Mouse (Mus musculus): ENCODE measurements around the gene Dis3.

The Dis3 gene

DNA sequence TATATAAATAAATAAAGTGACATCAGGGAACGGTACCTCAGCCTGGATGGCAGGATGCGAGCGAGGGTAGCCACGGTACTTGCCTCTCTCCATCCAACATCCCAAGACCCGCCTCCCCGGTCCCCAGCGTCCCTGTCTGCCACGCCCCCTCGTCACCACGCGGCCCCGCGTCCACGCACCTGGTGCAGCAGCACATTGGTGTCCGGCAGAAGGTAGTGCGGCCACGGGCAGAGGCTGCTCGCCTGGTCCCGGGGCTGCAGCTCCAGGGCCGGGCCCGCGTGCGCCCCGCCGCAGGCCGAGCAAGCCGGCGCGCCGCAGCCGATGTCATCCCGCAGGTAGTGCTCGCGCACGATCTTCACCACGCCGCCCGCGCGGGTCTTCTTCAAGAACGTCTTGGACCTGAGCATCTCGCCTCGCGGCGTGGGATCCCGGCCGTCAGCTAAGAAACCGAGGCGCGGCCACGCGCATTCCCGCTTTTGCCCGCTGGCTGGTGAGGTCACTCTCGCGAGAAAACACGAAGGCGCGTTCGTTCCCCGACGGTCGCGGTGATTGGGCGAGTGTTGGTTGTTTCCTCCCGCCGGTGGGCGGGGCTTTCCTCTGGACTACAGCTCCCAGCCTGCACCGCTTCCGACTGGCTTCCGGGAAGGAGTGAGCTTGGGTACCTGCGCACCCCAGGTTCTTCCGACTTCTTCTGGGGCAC is at the start of gene Dis3, which contains the start of gene Pibf1:
Gene Dis3 (minus strand): TSS at position 504 of the 700 bp plus-strand sequence.
Gene Pibf1 (plus strand): TSS at position 158 of the 700 bp plus-strand sequence.
- H3K27me3 ChIP-seq (ENCODE audit: control insufficient read depth, insufficient read depth, low read length, poor library complexity, severe bottlenecking) = no peaks in the 10 kb centered on the region
- DNase-seq (ENCODE audit: low read depth, low spot score) = peak; percentile 99

DNA sequence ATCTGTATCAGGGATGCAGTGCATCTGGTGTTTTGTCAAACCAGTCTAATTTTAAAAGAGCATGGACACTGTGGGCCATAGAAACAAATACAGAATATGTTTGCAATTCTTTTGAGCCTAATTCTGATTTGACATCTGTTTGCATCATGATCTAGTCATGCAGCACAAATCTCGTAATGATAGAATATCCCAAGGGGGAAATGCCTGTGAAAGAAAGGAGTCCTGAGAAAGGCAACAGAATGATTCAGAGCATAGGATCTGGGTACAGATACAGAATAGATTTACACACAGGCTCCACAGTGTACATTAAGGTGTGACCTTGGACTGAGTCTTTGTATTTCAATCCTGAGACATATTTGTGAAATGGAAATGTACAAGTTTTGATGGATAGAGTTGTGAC is 47.3 kb upstream of the Dis3 start:
- DNase-seq (ENCODE audit: low read depth, low spot score) = no peak
- no peaks in the 10 kb centered on the region for H3K27me3 ChIP-seq (ENCODE audit: control insufficient read depth, insufficient read depth, low read length, poor library complexity, severe bottlenecking)
- H3K36me3 ChIP-seq (ENCODE audit: control insufficient read depth, insufficient read depth, low read length, poor library complexity, severe bottlenecking) = peaks cover 7% of the 10 kb centered on the region

More for the DNA sequence above, at the start of gene Dis3, which contains the start of gene Pibf1:
- H3K36me3 ChIP-seq (ENCODE audit: control insufficient read depth, insufficient read depth, low read length, poor library complexity, severe bottlenecking) = no peaks in the 10 kb centered on the region; the same call in 1 of the 2 replicates

DNA sequence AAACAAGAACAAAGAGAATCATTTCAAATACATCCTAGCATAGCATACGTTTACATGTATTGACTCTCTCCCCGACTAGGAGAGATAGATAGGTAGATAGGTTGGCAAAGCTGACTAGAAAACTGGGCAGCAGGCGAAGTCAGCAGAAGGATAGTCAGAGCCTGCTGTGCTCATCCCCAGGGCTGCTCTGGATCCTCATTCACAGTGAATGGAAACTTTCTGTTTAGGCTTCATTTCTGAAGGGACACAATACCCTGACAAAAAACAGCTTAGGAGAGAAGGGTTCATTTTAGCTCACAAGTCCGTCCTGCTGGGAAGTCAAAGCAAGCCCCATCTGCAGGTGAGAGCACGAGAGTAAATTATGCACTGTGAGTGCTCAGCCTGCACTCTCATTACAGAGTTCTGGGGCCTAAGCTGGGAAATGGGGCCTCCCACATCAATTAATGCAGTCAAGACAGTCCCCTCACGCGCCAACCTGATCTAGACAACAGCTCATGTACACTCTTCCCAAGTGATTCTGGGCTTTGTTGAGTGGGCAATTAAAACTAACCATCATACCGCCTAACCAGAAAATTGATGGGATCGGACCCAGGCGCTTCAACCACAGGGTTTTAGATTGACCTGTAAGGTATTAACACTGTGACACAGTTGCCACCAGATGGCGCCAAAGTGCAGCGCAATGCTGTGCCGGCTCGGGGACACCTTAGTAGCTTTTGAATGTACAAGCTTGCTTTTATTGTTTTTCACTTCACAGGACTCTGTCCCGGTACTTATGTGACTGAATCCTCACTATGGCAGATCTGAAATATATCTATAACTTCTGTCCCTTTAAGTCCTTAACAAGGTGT is 42.4 kb upstream of the Dis3 start:
- peaks cover 5% of the 10 kb centered on the region; the same call in 1 of the 2 replicates for H3K36me3 ChIP-seq (ENCODE audit: control insufficient read depth, insufficient read depth, low read length, poor library complexity, severe bottlenecking)
- peak; percentile 85 for DNase-seq (ENCODE audit: low read depth, low spot score)

DNA sequence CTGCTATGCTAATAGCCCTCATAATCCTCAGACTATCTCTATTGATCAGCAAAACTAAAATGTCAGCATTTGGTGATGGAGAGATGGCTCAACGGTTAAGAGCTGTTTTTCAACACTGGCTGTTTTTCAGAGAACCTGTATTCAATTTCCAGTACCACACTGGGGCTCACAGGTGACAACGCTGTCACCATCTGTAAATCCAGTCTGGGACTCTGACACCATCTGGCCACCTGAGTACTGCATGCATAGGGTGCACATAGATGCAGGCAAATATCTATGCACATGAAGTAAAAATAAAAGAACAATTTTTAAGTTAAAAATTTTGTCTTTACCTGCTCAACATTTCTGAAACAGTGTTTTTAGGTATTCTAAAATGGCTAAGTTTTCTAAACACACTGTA is 40.5 kb upstream of the Dis3 start:
- peaks cover 5% of the 10 kb centered on the region; the same call in 1 of the 2 replicates for H3K36me3 ChIP-seq (ENCODE audit: control insufficient read depth, insufficient read depth, low read length, poor library complexity, severe bottlenecking)
- no peak for DNase-seq (ENCODE audit: low read depth, low spot score)
- H3K27me3 ChIP-seq (ENCODE audit: control insufficient read depth, insufficient read depth, low read length, poor library complexity, severe bottlenecking) = no peaks in the 10 kb centered on the region

More for the DNA sequence above, 42.4 kb upstream of the Dis3 start:
- H3K27me3 ChIP-seq (ENCODE audit: control insufficient read depth, insufficient read depth, low read length, poor library complexity, severe bottlenecking) = no peaks in the 10 kb centered on the region

DNA sequence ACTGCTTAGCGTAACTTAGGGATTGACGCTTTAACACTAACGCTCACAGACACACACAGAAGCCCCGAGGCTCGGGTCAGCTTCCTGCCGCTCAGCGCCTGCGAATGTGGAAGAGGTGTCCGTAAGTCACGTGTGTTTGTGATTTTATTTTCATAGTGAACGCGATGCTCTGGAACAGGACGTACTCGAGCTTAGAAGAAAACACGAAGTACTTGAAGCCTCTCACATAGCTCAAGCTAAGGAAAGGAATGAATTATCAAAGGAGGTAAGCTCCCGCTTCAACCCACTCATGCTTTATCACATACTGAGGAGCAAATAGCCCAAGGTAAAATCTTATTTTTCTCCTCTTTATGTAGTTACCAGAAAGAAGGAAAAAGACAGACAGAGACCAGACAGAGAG is 36.7 kb upstream of the Dis3 start:
- H3K27me3 ChIP-seq (ENCODE audit: control insufficient read depth, insufficient read depth, low read length, poor library complexity, severe bottlenecking) = no peaks in the 10 kb centered on the region
- peaks cover 4% of the 10 kb centered on the region; the same call in 1 of the 2 replicates for H3K36me3 ChIP-seq (ENCODE audit: control insufficient read depth, insufficient read depth, low read length, poor library complexity, severe bottlenecking)
- no peak for DNase-seq (ENCODE audit: low read depth, low spot score)

DNA sequence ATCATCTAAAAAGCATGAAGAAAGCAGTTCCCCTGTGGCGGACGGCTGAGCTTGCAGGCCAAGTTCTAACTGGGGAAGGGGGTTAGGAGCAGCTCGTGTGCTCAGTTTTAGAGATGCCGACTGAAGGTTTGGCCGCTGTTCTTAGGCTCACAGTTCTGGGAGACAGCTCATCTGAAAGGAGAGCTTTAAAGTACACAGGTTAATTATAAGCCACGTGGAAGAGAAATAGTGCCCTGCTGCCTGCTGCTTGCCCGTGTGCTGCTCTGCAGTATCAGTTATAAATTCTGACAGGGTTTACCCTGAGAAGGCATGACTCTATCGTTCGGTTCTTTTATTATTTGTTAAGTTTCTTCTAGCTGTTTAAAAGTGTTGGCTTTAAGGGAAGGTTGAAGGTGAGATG is 36.2 kb upstream of the Dis3 start:
- Histone ChIP-seq H3K27me3 (ENCODE audit: control insufficient read depth, insufficient read depth, low read length, poor library complexity, severe bottlenecking) (no peaks in the 10 kb centered on the region), H3K36me3 (ENCODE audit: control insufficient read depth, insufficient read depth, low read length, poor library complexity, severe bottlenecking) (peaks cover 4% of the 10 kb centered on the region; the same call in 1 of the 2 replicates)
- no peak for DNase-seq (ENCODE audit: low read depth, low spot score)

DNA sequence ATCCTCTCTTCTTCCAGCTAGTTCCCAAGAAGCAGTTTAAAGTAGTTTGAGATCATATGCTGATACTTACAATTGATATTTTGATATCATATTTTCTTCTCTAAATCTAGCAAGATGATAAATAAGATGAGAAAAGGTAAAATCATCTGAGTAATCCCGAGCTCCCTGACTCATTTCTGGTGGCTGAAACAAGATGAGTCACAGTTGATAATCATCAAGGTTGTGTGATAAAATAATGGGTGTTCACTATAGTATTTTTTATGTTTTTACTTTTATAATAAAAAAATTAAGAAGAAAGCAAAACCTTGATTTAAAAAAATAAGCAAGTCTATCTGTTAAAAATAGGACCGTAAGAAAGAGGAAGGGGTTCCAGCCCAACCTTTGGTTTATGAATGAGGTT is 34.5 kb upstream of the Dis3 start:
- no peaks in the 10 kb centered on the region for H3K27me3 ChIP-seq (ENCODE audit: control insufficient read depth, insufficient read depth, low read length, poor library complexity, severe bottlenecking)
- no peak for DNase-seq (ENCODE audit: low read depth, low spot score)
- peaks cover 6% of the 10 kb centered on the region; the same call in 1 of the 2 replicates for H3K36me3 ChIP-seq (ENCODE audit: control insufficient read depth, insufficient read depth, low read length, poor library complexity, severe bottlenecking)

DNA sequence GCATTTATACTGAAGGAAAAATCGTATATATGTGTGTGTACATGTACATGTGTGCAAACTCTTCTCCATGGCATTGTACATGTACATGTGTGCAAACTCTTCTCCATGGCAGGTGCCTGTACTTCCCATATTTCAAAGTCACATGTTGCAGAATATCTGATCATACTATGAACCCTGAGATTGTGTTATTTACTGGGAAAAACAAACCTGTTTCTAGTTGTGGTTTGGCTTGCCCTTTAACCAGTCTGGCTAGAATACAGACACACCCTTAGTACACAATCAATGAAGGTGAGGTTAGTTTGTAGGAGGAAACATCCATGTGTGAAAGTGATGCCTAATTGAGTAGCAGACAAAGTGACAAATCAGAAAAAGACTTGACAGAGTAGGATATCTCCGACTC is 29.5 kb upstream of the Dis3 start:
- no peak for DNase-seq (ENCODE audit: low read depth, low spot score)
- H3K27me3 ChIP-seq (ENCODE audit: control insufficient read depth, insufficient read depth, low read length, poor library complexity, severe bottlenecking) = no peaks in the 10 kb centered on the region
- H3K36me3 ChIP-seq (ENCODE audit: control insufficient read depth, insufficient read depth, low read length, poor library complexity, severe bottlenecking) = 0 out of 2 replicates have a peak, but pooled peaks cover 1% of the 10 kb centered on the region

DNA sequence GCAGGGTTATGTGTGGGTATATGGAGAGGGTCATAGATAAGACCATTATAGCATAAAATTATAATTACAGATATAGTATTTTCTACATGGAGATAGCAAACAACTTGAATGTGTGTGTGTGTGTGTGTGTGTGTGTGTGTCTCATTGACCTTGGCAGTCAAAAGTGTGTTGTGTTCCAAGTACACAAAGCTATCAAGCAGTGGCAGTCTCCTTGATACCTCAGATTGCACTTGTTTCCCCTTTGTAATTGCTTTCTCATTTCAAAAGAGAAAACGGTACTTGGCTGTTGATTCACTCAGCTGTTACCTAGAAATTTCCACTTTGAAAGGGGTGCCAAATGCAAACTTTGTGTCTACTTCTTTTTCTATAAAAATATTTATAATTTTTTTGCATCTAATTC is 27.9 kb upstream of the Dis3 start:
- no peak for DNase-seq (ENCODE audit: low read depth, low spot score)
- H3K27me3 ChIP-seq (ENCODE audit: control insufficient read depth, insufficient read depth, low read length, poor library complexity, severe bottlenecking) = no peaks in the 10 kb centered on the region

DNA sequence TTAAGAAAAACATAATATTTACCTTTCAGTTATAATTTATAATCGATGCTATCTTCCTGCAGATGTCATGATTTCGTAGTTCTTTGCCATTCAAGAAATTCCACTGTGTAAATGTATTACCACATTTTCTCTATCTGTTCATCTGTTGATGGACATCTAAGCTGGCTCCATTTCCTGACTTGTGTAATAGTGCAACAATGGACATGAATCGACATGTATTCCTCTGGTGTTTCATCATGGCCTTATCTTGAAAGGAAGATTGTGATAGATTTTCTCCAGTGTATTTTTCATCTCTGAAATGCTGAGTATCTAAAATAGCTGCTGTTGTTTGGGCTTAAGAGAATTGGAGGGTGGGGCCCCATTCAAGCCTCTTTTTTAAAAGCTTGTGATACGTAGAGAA is 27.1 kb upstream of the Dis3 start:
- Histone ChIP-seq H3K36me3 (ENCODE audit: control insufficient read depth, insufficient read depth, low read length, poor library complexity, severe bottlenecking) (peaks cover 3% of the 10 kb centered on the region; the same call in 1 of the 2 replicates), H3K27me3 (ENCODE audit: control insufficient read depth, insufficient read depth, low read length, poor library complexity, severe bottlenecking) (no peaks in the 10 kb centered on the region)
- no peak for DNase-seq (ENCODE audit: low read depth, low spot score)

More for the DNA sequence above, 27.9 kb upstream of the Dis3 start:
- 0 out of 2 replicates have a peak, but pooled peaks cover 1% of the 10 kb centered on the region for H3K36me3 ChIP-seq (ENCODE audit: control insufficient read depth, insufficient read depth, low read length, poor library complexity, severe bottlenecking)

DNA sequence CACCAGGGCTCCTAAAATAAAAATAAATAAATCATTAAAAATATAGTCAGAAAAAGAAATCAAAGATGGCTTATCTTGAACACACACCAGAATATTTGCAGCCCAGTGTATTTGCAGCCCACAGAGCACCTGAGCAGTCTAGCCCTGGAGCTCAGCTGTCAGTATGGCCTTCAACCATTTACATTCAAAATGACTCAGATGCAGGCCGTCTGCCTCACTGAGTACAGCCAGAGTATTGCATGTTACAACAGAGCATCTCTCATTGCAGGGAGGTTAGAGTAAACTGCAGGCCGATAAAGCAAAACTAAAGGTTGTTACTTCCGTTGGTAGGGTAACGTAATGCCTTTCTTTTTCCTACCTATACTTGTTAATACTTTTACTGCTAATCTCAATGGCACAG is 24.5 kb upstream of the Dis3 start:
- H3K36me3 ChIP-seq (ENCODE audit: control insufficient read depth, insufficient read depth, low read length, poor library complexity, severe bottlenecking) = peaks cover 1% of the 10 kb centered on the region; the same call in 1 of the 2 replicates
- no peaks in the 10 kb centered on the region for H3K27me3 ChIP-seq (ENCODE audit: control insufficient read depth, insufficient read depth, low read length, poor library complexity, severe bottlenecking)
- no peak for DNase-seq (ENCODE audit: low read depth, low spot score)

DNA sequence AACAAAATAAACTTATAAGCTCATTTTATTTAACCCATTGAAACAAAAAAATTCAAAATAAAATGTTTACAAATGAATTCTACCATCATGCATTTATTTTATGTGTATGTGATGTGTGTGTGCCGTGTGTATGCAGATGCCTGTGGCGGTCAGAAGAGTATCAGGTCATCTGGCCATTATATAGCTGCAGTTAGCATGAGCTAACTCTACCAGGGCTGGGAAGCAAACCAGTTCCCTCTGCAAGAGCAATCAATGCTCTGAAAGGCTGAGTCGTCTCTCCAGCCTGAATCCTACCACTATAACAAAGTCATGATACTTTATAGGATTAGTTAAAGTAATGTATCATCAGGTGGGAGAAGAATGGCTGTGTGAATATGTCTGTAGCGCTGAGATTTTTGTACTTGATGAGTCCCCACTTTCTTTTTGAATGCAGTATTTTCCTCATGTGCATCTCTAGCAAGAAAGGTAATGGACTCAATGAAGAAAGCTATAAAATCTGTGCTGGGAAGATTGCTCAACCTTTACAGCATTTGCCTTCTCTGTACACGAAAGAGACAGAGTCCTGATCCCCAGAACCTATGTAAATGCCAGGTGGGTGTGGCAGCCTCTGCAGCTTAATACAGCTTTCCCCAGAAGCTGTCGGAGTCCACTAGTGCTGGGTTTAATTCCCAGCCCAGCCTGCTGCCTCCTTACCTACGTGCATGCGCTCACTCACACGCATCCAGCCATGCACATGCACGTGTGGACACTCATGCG is 22.2 kb upstream of the Dis3 start:
- no peak for DNase-seq (ENCODE audit: low read depth, low spot score)
- no peaks in the 10 kb centered on the region for H3K27me3 ChIP-seq (ENCODE audit: control insufficient read depth, insufficient read depth, low read length, poor library complexity, severe bottlenecking)
- peaks cover 1% of the 10 kb centered on the region; the same call in 1 of the 2 replicates for H3K36me3 ChIP-seq (ENCODE audit: control insufficient read depth, insufficient read depth, low read length, poor library complexity, severe bottlenecking)

DNA sequence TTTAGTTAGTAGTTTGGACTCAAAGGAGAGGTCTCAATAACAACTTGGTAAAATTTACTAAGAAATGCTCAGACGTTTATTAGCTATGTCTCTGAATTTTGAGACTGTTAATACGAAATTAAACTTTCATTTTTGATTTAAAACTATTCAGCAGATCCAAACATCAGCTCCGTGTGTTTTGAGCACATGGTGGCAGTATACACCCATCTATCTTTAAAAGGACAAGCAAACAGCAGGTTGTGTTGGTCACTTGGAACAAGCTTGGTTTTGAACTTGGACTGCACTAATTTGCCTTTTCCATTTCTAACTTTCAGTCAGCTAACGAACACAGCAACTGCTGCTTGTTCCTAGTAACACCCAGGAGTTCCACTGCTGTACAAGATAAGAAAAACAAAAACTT is 18.0 kb upstream of the Dis3 start:
- DNase-seq (ENCODE audit: low read depth, low spot score) = no peak
- Histone ChIP-seq H3K36me3 (ENCODE audit: control insufficient read depth, insufficient read depth, low read length, poor library complexity, severe bottlenecking) (peaks cover 4% of the 10 kb centered on the region), H3K27me3 (ENCODE audit: control insufficient read depth, insufficient read depth, low read length, poor library complexity, severe bottlenecking) (no peaks in the 10 kb centered on the region)

DNA sequence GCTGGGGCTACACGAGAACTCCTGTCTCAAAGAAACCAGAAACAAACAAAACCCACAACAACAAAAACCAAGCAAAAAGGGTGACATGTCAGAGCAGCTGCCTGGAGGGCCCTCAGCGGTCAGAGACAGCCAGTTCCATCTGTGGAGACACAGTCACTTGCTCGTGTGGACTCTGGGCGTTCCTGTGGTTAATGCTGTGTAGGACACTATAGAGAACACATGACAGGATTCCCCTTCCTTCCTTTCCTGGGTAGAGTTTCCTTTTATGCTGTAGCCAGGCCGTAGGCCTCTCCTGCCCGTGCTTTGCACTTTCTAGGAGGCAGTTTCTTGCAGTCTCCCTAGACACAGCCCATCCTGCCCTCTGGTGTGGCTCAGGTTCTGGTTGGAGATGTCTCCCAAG is 9.2 kb upstream of the Dis3 start:
- peaks cover 14% of the 10 kb centered on the region; the same call in 1 of the 2 replicates for H3K36me3 ChIP-seq (ENCODE audit: control insufficient read depth, insufficient read depth, low read length, poor library complexity, severe bottlenecking)
- no peaks in the 10 kb centered on the region for H3K27me3 ChIP-seq (ENCODE audit: control insufficient read depth, insufficient read depth, low read length, poor library complexity, severe bottlenecking)
- DNase-seq (ENCODE audit: low read depth, low spot score) = no peak

All from splenic B cell, adult 2 months (primary cell).